Mouse (Mus musculus) erythroblast, embryonic 14.5 days (primary cell): ENCODE measurements around the gene Gm26992.

Source experiments
- GATA1 ChIP-seq: IDR thresholded peaks from 2 replicates; pipeline ENCODE4 v1.6.1; 2012; ENCODE audit warnings: low read length, inconsistent platforms, mixed read lengths
- TAL1 ChIP-seq: IDR thresholded peaks from 3 replicates; pipeline ENCODE4 v1.6.1; 2012; ENCODE audit warnings: low read length, inconsistent platforms, mixed read lengths

DNA sequence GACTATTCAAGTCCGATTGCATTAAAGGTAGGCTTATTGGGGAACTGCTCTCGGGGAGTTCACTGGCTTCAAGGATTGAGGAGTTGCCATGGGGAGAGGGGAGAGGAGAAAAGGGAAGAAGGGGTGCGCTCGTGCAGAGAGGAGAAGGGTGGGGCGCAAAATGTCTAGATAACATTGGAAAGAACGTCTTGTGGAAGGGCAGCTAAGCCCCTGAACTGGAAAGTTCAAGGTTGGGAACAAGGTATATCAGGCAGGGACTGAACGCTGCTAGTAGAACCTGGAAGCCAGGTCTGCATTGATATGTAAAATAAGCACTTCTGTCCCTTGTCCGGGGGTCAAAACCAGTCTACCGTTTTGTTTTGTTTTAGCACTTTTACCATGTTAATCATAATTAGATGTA lies 16.2 kb downstream of the Gm26992 start:
- TF ChIP-seq GATA1 (no peak), TAL1 (no peak)
